Mouse (Mus musculus) lung, postnatal 0 days (tissue): ENCODE measurements at regions not wholly inside any gene's neighbourhood (a gene's known extent, or its start where the extent isn't known, plus 50 kb on each side); places are given as distances from the start of the nearest gene placed in this dataset.

Experiments used
- ATAC-seq: fragments of 200-750 bp; cut with Nextera tagmentation; 2 replicates; pipeline ENCODE4 v1.8.0; 2017; ENCODE audit warnings: moderate library complexity
- DNase-seq: peaks from one replicate; pipeline ENCODE4 v3.0.0-alpha.2; 2016; ENCODE audit warnings: low spot score
- H3K27ac ChIP-seq: fragments of 300-500 bp; sonication (generic); 2 replicates; pipeline ENCODE4 v1.5.1; 2014; ENCODE audit warnings: antibody characterized with exemption, mild to moderate bottlenecking, low read length, mixed read lengths
- H3K27me3 ChIP-seq: fragments of 300-500 bp; sonication (generic); replicated peaks from 2 replicates; pipeline ENCODE4 v1.6.1; 2014; ENCODE audit warnings: low read length, mixed read lengths; ENCODE audit not compliant: insufficient read depth
- H3K36me3 ChIP-seq: fragments of 300-500 bp; sonication (generic); 2 replicates; pipeline ENCODE4 v1.6.1; 2014; ENCODE audit warnings: low read length, mixed read lengths; ENCODE audit not compliant: insufficient read depth
- H3K4me1 ChIP-seq: fragments of 300-500 bp; sonication (generic); 2 replicates; pipeline ENCODE4 v1.6.1; 2014; ENCODE audit warnings: antibody characterized with exemption, low read depth, low read length, mixed read lengths; ENCODE audit not compliant: insufficient read depth
- H3K4me2 ChIP-seq: fragments of 300-500 bp; sonication (generic); replicated peaks from 2 replicates; pipeline ENCODE4 v1.6.1; 2014; ENCODE audit warnings: low read depth, mild to moderate bottlenecking, low read length, moderate library complexity, mixed read lengths
- H3K4me3 ChIP-seq: fragments of 300-500 bp; sonication (generic); 2 replicates; pipeline ENCODE4 v1.5.1; 2014; ENCODE audit warnings: low read depth, low read length
- H3K9ac ChIP-seq: fragments of 300-500 bp; sonication (generic); replicated peaks from 2 replicates; pipeline ENCODE4 v1.6.1; 2014; ENCODE audit warnings: low read depth, mild to moderate bottlenecking
- H3K9me3 ChIP-seq: fragments of 300-500 bp; sonication (generic); 2 replicates; pipeline ENCODE4 v1.6.1; 2016; ENCODE audit warnings: low read length, mixed read lengths
- CTCF ChIP-seq: IDR thresholded peaks from 2 replicates; pipeline ENCODE4 v1.5.1; 2016; ENCODE audit warnings: antibody characterized with exemption, mild to moderate bottlenecking
- EP300 ChIP-seq: IDR thresholded peaks from 2 replicates; pipeline ENCODE4 v1.6.1; 2016; ENCODE audit warnings: antibody characterized with exemption, mild to moderate bottlenecking, control low read depth
- WGBS: fragments of 180-500 bp; shearing (Covaris S2); extraction: QIAGEN DNeasy Blood & Tissue Kit; methylation state at CpG from one replicate; pipeline ENCODE4 v1.1.7; 2014; 5-methylcytosine and 5-hydroxymethylcytosine counted together

GRCm38 (mm10) chr13:112153681-112154127 lies 134.5 kb upstream of the Ankrd55 start:
- Histone ChIP-seq H3K4me2 (no peak overlapping the region), H3K9ac (no peak overlapping the region), H3K4me1 (peaks cover 7% of the 10 kb centered on the region; the same call in 1 of the 2 replicates), H3K27me3 (no peaks in the 10 kb centered on the region), H3K4me3 (no peak overlapping the region), H3K27ac (peak overlapping the region; percentile 55), H3K9me3 (no peaks in the 10 kb centered on the region), H3K36me3 (no peaks in the 10 kb centered on the region)
- no peak for DNase-seq
- peak; percentile 52 for ATAC-seq
- TF ChIP-seq CTCF (no peak), EP300 (0 out of 2 replicates have a peak, but pooled peaks have one; percentile 3)
- WGBS = 12% methylated on average over 4 of the region's 4 CpGs

GRCm38 (mm10) chr13:112159430-112160172 lies 128.7 kb upstream of the Ankrd55 start:
- DNase-seq (no peak), ATAC-seq (no peak; the same call in 1 of the 2 replicates)
- H3K9ac ChIP-seq = no peak overlapping the region
- no peaks in the 10 kb centered on the region for H3K4me1 ChIP-seq
- H3K4me2 ChIP-seq = no peak overlapping the region
- H3K27ac ChIP-seq = no peak overlapping the region
- no peaks in the 10 kb centered on the region for H3K36me3 ChIP-seq
- 53% methylated on average over 9 of the region's 9 CpGs for WGBS
- no peaks in the 10 kb centered on the region for H3K9me3 ChIP-seq
- TF ChIP-seq CTCF = no peak
- TF ChIP-seq EP300 = no peak
- H3K4me3 ChIP-seq = no peak overlapping the region
- H3K27me3 ChIP-seq = no peaks in the 10 kb centered on the region

GRCm38 (mm10) chr13:112160173-112160641 lies 128.0 kb upstream of the Ankrd55 start:
- no peak overlapping the region for H3K4me3 ChIP-seq
- no peaks in the 10 kb centered on the region for H3K36me3 ChIP-seq
- H3K9me3 ChIP-seq = no peaks in the 10 kb centered on the region
- H3K4me1 ChIP-seq = no peaks in the 10 kb centered on the region
- no peak overlapping the region for H3K27ac ChIP-seq
- no peak overlapping the region for H3K4me2 ChIP-seq
- no peak for DNase-seq
- H3K27me3 ChIP-seq = no peaks in the 10 kb centered on the region
- ATAC-seq = peak; percentile 57; the same call in 1 of the 2 replicates
- 46% methylated on average over 2 of the region's 2 CpGs for WGBS
- no peak overlapping the region for H3K9ac ChIP-seq
- TF ChIP-seq EP300 (no peak), CTCF (no peak)

DNA sequence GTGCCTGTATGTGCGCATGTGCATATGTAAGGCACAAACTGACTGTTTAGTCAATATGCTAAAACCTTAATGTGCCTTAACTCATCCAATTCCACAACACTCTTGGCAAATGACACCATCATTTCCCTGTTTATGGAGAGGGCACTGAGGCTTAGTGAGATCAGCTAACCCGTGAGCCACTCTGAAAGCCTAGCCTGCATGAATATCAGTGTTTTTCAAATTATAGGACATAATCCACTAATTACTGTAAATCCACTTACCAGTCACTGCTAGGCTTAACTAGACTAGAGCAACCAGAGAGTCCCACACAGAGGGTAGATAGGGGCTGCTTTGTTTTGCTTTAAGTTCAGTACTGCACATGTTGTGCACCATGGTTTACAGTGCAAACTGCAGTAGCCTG lies 127.5 kb upstream of the Ankrd55 start:
- ATAC-seq = no peak
- WGBS = 74% methylated on average over 2 of the region's 2 CpGs

DNA sequence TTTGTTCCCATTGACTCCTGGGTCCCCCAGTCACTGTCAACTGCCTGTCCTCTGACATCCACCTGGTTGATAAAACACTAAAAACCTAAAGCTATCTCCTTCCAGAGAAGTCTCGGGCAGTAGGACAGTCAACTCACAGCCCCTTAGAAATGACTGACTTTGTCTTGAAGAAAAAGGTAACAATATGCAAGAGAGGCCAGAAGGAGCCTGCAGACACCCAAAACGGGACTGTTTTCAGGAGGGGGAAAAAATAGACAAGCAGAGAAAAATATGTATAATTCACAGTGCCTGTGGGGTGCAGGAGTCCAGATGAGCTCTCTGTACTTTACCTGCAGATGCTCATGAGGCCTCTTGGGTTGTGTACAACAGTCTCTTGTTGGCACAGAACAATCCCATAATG lies 126.4 kb upstream of the Ankrd55 start:
- whole genome bisulfite sequencing = 76% methylated on average over 2 of the region's 2 CpGs
- H3K36me3 ChIP-seq = no peaks in the 10 kb centered on the region
- no peak for DNase-seq
- no peak for TF ChIP-seq EP300
- no peak for TF ChIP-seq CTCF
- no peak overlapping the region for H3K9ac ChIP-seq
- H3K9me3 ChIP-seq = no peaks in the 10 kb centered on the region
- H3K4me1 ChIP-seq = no peaks in the 10 kb centered on the region
- no peak overlapping the region for H3K4me2 ChIP-seq
- no peak overlapping the region for H3K4me3 ChIP-seq
- no peak for ATAC-seq
- no peak overlapping the region for H3K27ac ChIP-seq
- no peaks in the 10 kb centered on the region for H3K27me3 ChIP-seq

More for the DNA sequence above, 127.5 kb upstream of the Ankrd55 start:
- H3K4me3 ChIP-seq = no peak overlapping the region
- TF ChIP-seq CTCF = no peak
- no peak for TF ChIP-seq EP300
- no peaks in the 10 kb centered on the region for H3K4me1 ChIP-seq
- H3K9ac ChIP-seq = no peak overlapping the region
- no peak overlapping the region for H3K4me2 ChIP-seq
- H3K27me3 ChIP-seq = no peaks in the 10 kb centered on the region
- H3K27ac ChIP-seq = no peak overlapping the region
- H3K36me3 ChIP-seq = no peaks in the 10 kb centered on the region
- H3K9me3 ChIP-seq = no peaks in the 10 kb centered on the region
- DNase-seq = no peak

DNA sequence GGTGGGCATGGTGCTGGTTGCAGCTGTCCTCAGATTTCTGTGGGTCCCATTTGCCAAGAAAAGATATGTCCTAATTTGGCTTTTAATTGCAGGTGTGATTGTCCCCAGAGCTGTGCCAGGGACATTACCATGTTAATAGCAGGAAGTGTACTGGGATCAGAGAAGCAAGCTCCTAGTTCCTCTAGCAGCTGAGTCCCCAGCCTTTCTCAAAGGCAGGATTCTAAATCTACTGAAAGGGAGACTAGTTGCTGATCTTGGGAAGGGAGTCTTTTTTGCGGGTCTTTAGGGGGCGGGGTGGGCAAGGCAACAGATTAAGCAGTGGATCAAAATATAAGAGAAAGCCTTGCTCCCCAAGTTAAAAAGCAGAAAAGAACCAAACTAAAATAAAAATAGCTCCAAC lies 122.3 kb upstream of the Ankrd55 start:
- H3K4me3 ChIP-seq = no peak overlapping the region
- no peak overlapping the region for H3K4me2 ChIP-seq
- no peak overlapping the region for H3K27ac ChIP-seq
- H3K27me3 ChIP-seq = no peaks in the 10 kb centered on the region
- no peaks in the 10 kb centered on the region for H3K36me3 ChIP-seq
- WGBS = 79% methylated on average over 2 of the region's 2 CpGs
- DNase-seq = no peak
- H3K9ac ChIP-seq = no peak overlapping the region
- no peaks in the 10 kb centered on the region for H3K9me3 ChIP-seq
- no peak for ATAC-seq
- TF ChIP-seq CTCF = no peak
- TF ChIP-seq EP300 = no peak
- H3K4me1 ChIP-seq = no peaks in the 10 kb centered on the region
